Mouse (Mus musculus) liver, embryonic 14.5 days (tissue): ENCODE measurements at regions not wholly inside any gene's neighbourhood (a gene's known extent, or its start where the extent isn't known, plus 50 kb on each side); places are given as distances from the start of the nearest gene placed in this dataset.

ENCODE experiments used
- ATAC-seq: fragments of 200-750 bp; cut with Nextera tagmentation; 2 replicates; pipeline ENCODE4 v1.8.0; 2017; ENCODE audit warnings: moderate number of reproducible peaks, mild to moderate bottlenecking, moderate library complexity; ENCODE audit not compliant: insufficient read depth
- DNase-seq, 3 experiments: peaks; one replicate each; pipeline ENCODE4 v3.0.0-alpha.2; 2012 to 2013; ENCODE audit warnings: low read depth in 3 of 3, low spot score in 3 of 3
- H3K27ac ChIP-seq: fragments of 300-500 bp; sonication (generic); 2 replicates; pipeline ENCODE4 v1.5.1; 2014; ENCODE audit warnings: moderate library complexity, mild to moderate bottlenecking, control low read depth, inconsistent platforms
- H3K27me3 ChIP-seq: fragments of 300-500 bp; sonication (generic); 2 replicates; pipeline ENCODE4 v1.6.1; 2014; ENCODE audit warnings: mild to moderate bottlenecking, low read length, moderate library complexity; ENCODE audit not compliant: control insufficient read depth, insufficient read depth
- H3K36me3 ChIP-seq: fragments of 300-500 bp; sonication (generic); replicated peaks from 2 replicates; pipeline ENCODE4 v1.6.1; 2014; ENCODE audit warnings: low read depth; ENCODE audit not compliant: control insufficient read depth, insufficient read depth
- H3K4me1 ChIP-seq, 2 experiments: fragments of 200-500 bp in 1 of 2; fragments of 300-500 bp in 1 of 2; sonication (generic) in 1 of 2; replicated peaks; 2 replicates each; pipeline ENCODE4 v1.6.1; 2012 to 2014; ENCODE audit warnings: antibody characterized with exemption in 1 of 2, inconsistent platforms in 1 of 2, low read length in 1 of 2; ENCODE audit not compliant: control insufficient read depth in 2 of 2, insufficient read depth in 2 of 2
- H3K4me2 ChIP-seq: fragments of 300-500 bp; sonication (generic); 2 replicates; pipeline ENCODE4 v1.6.1; 2014; ENCODE audit warnings: low read depth, mild to moderate bottlenecking, control low read depth, moderate library complexity
- H3K4me3 ChIP-seq, 2 experiments: fragments of 200-500 bp in 1 of 2; fragments of 300-500 bp in 1 of 2; sonication (generic) in 1 of 2; 2 replicates each; pipeline ENCODE4 v1.5.1; 2012 to 2014; ENCODE audit warnings: low read depth in 2 of 2, low read length in 2 of 2, mild to moderate bottlenecking in 2 of 2, control low read depth in 1 of 2, inconsistent platforms in 1 of 2, moderate library complexity in 1 of 2; ENCODE audit not compliant: insufficient read depth in 1 of 2
- H3K9ac ChIP-seq: fragments of 300-500 bp; sonication (generic); replicated peaks from 2 replicates; pipeline ENCODE4 v1.6.1; 2014; ENCODE audit warnings: mild to moderate bottlenecking, control low read depth, moderate library complexity
- H3K9me3 ChIP-seq: fragments of 300-500 bp; sonication (generic); 2 replicates; pipeline ENCODE4 v1.6.1; 2016; ENCODE audit warnings: low read length, mixed read lengths; ENCODE audit not compliant: control insufficient read depth
- CTCF ChIP-seq: IDR thresholded peaks from 2 replicates; pipeline ENCODE4 v1.5.1; 2016; ENCODE audit warnings: antibody characterized with exemption, low read depth, control low read depth
- EP300 ChIP-seq: IDR thresholded peaks from 2 replicates; pipeline ENCODE4 v1.6.1; 2016; ENCODE audit warnings: antibody characterized with exemption, low read depth
- WGBS: fragments of 180-500 bp; shearing (Covaris S2); extraction: QIAGEN DNeasy Blood & Tissue Kit; methylation state at CpG from one replicate; pipeline ENCODE4 v1.1.7; 2014; ENCODE audit not compliant: insufficient replicate concordance; 5-methylcytosine and 5-hydroxymethylcytosine counted together

DNA sequence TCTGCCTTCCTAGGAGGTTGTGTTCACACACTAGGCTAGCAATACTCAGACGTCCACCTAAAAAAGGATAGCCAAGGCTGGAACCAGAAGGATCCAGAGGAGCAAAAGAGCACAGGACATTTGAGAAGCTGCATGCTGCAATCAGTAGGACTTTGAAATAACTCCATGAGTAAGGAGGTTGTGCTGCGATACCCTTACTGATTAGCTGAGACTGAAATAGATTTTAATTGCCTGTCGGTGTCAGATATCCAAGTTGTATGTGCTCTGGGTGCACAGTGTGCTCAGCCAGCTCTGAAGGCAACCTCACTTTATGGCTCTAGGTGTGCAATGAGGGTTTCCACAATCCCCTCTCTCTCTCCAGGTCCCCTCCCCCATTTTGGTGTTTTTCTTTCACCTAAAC, 2159.2 kb upstream of the Gm7489 start:
- whole genome bisulfite sequencing = 68% methylated on average over 3 of the region's 3 CpGs
- DNase-seq (no peak), ATAC-seq (no peak)
- Histone ChIP-seq H3K4me2 (no peak overlapping the region), H3K4me3 (no peak overlapping the region), H3K27ac (no peak overlapping the region), H3K36me3 (no peaks in the 10 kb centered on the region), H3K9me3 (no peaks in the 10 kb centered on the region), H3K4me1 (no peaks in the 10 kb centered on the region), H3K27me3 (no peaks in the 10 kb centered on the region), H3K9ac (no peak overlapping the region)
- no peak for TF ChIP-seq CTCF
- no peak for TF ChIP-seq EP300

DNA sequence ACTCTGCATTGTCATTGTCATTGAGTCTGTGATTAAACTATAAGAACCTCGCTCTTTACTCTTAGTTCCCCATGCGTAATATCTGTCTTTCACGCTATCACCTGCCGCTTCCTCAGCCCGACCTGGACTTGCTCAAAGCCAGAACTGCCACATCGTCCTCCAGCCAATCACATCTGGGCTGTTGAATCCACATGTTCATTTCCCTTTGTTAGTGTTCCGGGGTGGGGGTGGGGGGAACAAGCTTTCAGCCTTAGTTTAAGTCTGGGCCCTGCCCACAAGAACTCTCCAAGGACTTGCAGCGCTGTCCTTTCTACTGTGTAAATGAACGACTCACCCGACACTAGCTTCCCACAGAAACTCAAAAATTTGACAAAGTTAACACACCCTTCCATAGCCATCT, 2154.6 kb upstream of the Gm7489 start:
- no peaks in the 10 kb centered on the region for H3K9me3 ChIP-seq
- H3K9ac ChIP-seq = no peak overlapping the region
- no peak for TF ChIP-seq EP300
- TF ChIP-seq CTCF = no peak
- ATAC-seq = no peak
- no peaks in the 10 kb centered on the region for H3K36me3 ChIP-seq
- no peak overlapping the region for H3K4me3 ChIP-seq
- H3K27me3 ChIP-seq = no peaks in the 10 kb centered on the region
- no peak for DNase-seq
- H3K4me1 ChIP-seq = no peaks in the 10 kb centered on the region
- no peak overlapping the region for H3K4me2 ChIP-seq
- no peak overlapping the region for H3K27ac ChIP-seq
- WGBS = 66% methylated on average over 10 of the region's 10 CpGs

DNA sequence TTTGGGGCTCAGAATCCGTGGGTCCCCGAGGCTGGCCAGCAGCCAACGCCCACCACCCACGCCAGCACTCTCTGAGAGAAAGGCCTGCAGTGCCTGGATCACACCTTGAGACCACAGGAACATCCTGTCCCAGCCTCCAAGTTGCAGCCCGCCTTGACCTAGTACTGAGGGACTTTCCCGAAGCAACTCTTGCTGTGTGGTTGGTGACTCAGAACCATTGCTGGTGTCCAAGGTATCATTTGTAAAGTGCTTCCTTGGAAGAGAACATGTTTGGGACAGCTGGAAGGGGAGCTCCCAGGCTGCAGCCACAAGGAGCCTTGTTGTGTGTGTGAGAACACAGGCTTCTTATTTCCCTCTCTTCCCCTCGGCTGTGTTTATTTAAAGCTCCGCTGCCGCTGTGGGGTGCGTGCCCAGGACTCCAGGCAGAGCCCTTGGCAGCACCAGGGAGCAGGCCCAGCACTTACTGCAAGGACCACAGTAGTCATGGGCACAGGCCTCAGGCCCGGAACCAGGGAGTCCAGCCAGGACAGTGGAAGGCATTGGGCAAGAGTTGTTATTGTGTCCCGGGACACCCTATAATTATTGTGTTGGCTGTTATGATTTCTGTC, 2153.8 kb upstream of the Gm7489 start:
- H3K36me3 ChIP-seq = no peaks in the 10 kb centered on the region
- DNase-seq (no peak), ATAC-seq (no peak)
- no peaks in the 10 kb centered on the region for H3K4me1 ChIP-seq
- no peaks in the 10 kb centered on the region for H3K9me3 ChIP-seq
- no peaks in the 10 kb centered on the region for H3K27me3 ChIP-seq
- TF ChIP-seq CTCF (no peak), EP300 (no peak)
- no peak overlapping the region for H3K4me3 ChIP-seq
- WGBS = 56% methylated on average over 12 of the region's 12 CpGs
- no peak overlapping the region for H3K27ac ChIP-seq
- no peak overlapping the region for H3K9ac ChIP-seq
- no peak overlapping the region for H3K4me2 ChIP-seq

DNA sequence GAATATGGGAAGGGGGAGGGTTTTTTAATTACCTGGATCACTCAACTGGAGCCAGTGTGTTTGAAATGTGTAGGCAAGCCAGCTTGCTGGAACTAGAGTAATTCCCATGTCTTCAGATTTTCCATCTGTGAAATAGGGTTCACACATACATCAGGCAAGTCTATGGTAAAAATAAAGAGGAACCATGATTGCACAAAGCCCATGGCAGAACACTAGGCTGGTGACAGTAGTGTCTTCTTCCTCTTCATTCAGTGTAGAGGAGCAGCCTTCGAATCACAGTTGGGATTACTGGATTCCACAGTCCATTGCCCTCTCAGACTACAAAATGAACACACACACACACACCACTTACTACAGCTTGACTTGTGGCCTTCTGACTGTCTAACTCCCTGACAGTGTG, 2150.5 kb upstream of the Gm7489 start:
- Histone ChIP-seq H3K4me3 (no peak overlapping the region), H3K27me3 (no peaks in the 10 kb centered on the region), H3K9ac (no peak overlapping the region), H3K4me1 (no peaks in the 10 kb centered on the region), H3K27ac (no peak overlapping the region), H3K36me3 (no peaks in the 10 kb centered on the region), H3K9me3 (no peaks in the 10 kb centered on the region), H3K4me2 (no peak overlapping the region)
- no peak for TF ChIP-seq CTCF
- no peak for TF ChIP-seq EP300
- 50% methylated on average over 1 of the region's 1 CpGs for WGBS
- DNase-seq = no peak
- no peak for ATAC-seq
